Mouse (Mus musculus) liver, postnatal 0 days (tissue): ENCODE results near the gene Olfr1196.

ENCODE experiments used
- CTCF ChIP-seq: sonication (generic); IDR thresholded peaks from 2 replicates; pipeline ENCODE4 v1.5.1; 2016; ENCODE audit warnings: antibody characterized with exemption, low read depth
- EP300 ChIP-seq: IDR thresholded peaks from 2 replicates; pipeline ENCODE4 v1.6.1; 2016; ENCODE audit warnings: antibody characterized with exemption, low read depth, mild to moderate bottlenecking

- TF ChIP-seq CTCF = no peak
- no peak for TF ChIP-seq EP300
Observed at GRCm38 (mm10) chr2:88689087-88689486, 15.3 kb downstream of the Olfr1196 start, which contains the start of gene Olfr1195.
